Mouse (Mus musculus): Measurements from ENCODE around the gene Nol10.

- TF ChIP-seq CTCF (IDR thresholded peaks at IDR 0.05; ENCODE audit: borderline replicate concordance, insufficient read depth, low read length) (no peak), POLR2A (IDR thresholded peaks at IDR 0.05; ENCODE audit: low read depth, low read length) (no peak)
Observed at GRCm38 (mm10) chr12:17453918-17454317, 105.7 kb downstream of the Nol10 start.
